Mouse (Mus musculus): ENCODE measurements around the gene Sdk2. TPM values are rescaled to one million over a fixed set of nuclear protein-coding genes. Genes with fewer than 3 reads are reported as not detected.
A peak's percentile ranks its signal among the peaks of the same experiment; 100 is the strongest.

Gene Sdk2
- polyA plus RNA-seq (2016; fragmentation: Nextera tagmentation; extraction: Ambion mirVana) = 0.66 and 1.1 TPM in 2 replicates

- WGBS = 1% methylated on average over 45 of the region's 52 CpGs
- Histone ChIP-seq H3K4me3 (peak within 1 kb of the TSS; percentile 77), H3K4me1 (peaks cover 54% of the 10 kb centered on the region), H3K27ac (peak within 1 kb of the TSS; percentile 88), H3K9me3 (replicated peaks) (no peaks in the 10 kb centered on the region), H3K36me3 (no peaks in the 10 kb centered on the region), H3K27me3 (ENCODE audit: low read depth, poor library complexity, severe bottlenecking) (peaks cover 92% of the 10 kb centered on the region)
- DNase-seq (ENCODE audit: low spot score) = peak; percentile 82
Observed at GRCm38 (mm10) chr11:114066951-114067762, at the start of gene Sdk2. TSS of gene Sdk2 (minus strand) at chr11:114067046.

GRCm38 (mm10) chr11:114115077-114115476, 48.2 kb upstream of the Sdk2 start:
- no peaks in the 10 kb centered on the region for H3K9me3 ChIP-seq (replicated peaks)
- WGBS = 80% methylated on average over 13 of the region's 13 CpGs
- H3K36me3 ChIP-seq = no peaks in the 10 kb centered on the region
- no peak overlapping the region for H3K27ac ChIP-seq
- no peak overlapping the region for H3K4me3 ChIP-seq
- H3K27me3 ChIP-seq (ENCODE audit: low read depth, poor library complexity, severe bottlenecking) = 0 out of 2 replicates have a peak, but pooled peaks cover 4% of the 10 kb centered on the region
- no peak for DNase-seq (ENCODE audit: low spot score)
- H3K4me1 ChIP-seq = peaks cover 16% of the 10 kb centered on the region

DNA sequence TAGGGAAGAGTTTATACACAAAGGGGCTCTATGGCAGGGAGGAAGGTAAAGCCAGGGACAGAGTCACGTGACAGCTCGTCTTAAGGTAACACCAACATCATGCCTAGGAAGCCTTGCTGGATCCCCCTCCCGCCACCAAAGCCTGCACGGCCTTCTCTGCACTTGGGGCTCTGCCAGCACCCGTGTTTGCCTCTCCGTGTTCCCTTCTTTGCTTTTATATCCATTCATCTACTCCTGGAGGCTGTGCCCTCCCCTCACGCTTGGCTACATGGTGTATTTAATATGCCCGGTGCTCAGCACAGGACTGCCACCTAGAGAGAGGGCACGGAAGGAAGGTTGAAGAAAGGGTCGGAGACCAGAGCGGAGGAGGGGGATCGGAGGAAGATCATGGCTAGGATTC, 47.8 kb upstream of the Sdk2 start:
- 84% methylated on average over 12 of the region's 12 CpGs for WGBS
- DNase-seq (ENCODE audit: low spot score) = no peak
- Histone ChIP-seq H3K4me3 (no peak overlapping the region), H3K36me3 (no peaks in the 10 kb centered on the region), H3K9me3 (replicated peaks) (no peaks in the 10 kb centered on the region), H3K27me3 (ENCODE audit: low read depth, poor library complexity, severe bottlenecking) (0 out of 2 replicates have a peak, but pooled peaks cover 4% of the 10 kb centered on the region), H3K4me1 (peaks cover 13% of the 10 kb centered on the region), H3K27ac (no peak overlapping the region)

GRCm38 (mm10) chr11:114110851-114111250, 44.0 kb upstream of the Sdk2 start:
- 67% methylated on average over 3 of the region's 3 CpGs for WGBS
- Histone ChIP-seq H3K27me3 (ENCODE audit: low read depth, poor library complexity, severe bottlenecking) (0 out of 2 replicates have a peak, but pooled peaks cover 4% of the 10 kb centered on the region), H3K9me3 (replicated peaks) (no peaks in the 10 kb centered on the region), H3K36me3 (no peaks in the 10 kb centered on the region), H3K4me3 (no peak overlapping the region), H3K27ac (no peak overlapping the region), H3K4me1 (no peaks in the 10 kb centered on the region)
- DNase-seq (ENCODE audit: low spot score) = no peak

- H3K9me3 ChIP-seq (replicated peaks) = no peaks in the 10 kb centered on the region
- WGBS = 81% methylated on average over 7 of the region's 7 CpGs
Observed at GRCm38 (mm10) chr11:114093636-114094035, 26.8 kb upstream of the Sdk2 start.

GRCm38 (mm10) chr11:114093175-114093574, 26.3 kb upstream of the Sdk2 start:
- H3K27me3 ChIP-seq (ENCODE audit: low read depth, poor library complexity, severe bottlenecking) = no peaks in the 10 kb centered on the region
- no peak for DNase-seq (ENCODE audit: low spot score)
- H3K9me3 ChIP-seq (replicated peaks) = no peaks in the 10 kb centered on the region
- H3K4me1 ChIP-seq = 0 out of 2 replicates have a peak, but pooled peaks cover 2% of the 10 kb centered on the region
- no peak overlapping the region for H3K27ac ChIP-seq
- H3K4me3 ChIP-seq = no peak overlapping the region
- 75% methylated on average over 7 of the region's 7 CpGs for WGBS
- H3K36me3 ChIP-seq = no peaks in the 10 kb centered on the region

More at GRCm38 (mm10) chr11:114093636-114094035, 26.8 kb upstream of the Sdk2 start:
- no peak overlapping the region for H3K27ac ChIP-seq
- no peak overlapping the region for H3K4me3 ChIP-seq
- no peaks in the 10 kb centered on the region for H3K36me3 ChIP-seq
- 0 out of 2 replicates have a peak, but pooled peaks cover 2% of the 10 kb centered on the region for H3K4me1 ChIP-seq
- H3K27me3 ChIP-seq (ENCODE audit: low read depth, poor library complexity, severe bottlenecking) = no peaks in the 10 kb centered on the region
- DNase-seq (ENCODE audit: low spot score) = no peak

DNA sequence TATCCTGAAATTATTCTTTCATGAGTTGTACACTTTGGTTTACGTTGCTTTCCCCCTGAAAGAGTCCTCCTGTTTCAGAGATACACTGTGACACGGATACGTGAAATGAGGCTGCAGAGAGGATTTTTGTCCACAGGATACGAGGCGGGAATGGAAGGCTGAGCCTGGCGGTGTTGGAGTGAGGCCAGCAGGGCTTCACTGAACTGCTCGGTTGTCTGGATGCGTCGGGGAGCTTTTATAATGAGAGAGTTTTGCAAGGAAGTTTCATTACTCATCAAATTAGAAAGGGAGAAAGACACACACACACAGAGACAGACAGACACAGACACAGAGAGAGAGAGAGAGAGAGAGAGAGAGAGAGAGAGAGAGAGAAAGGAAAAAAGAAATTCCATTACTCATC, 13.8 kb upstream of the Sdk2 start:
- no peaks in the 10 kb centered on the region for H3K4me1 ChIP-seq
- 91% methylated on average over 9 of the region's 9 CpGs for WGBS
- H3K9me3 ChIP-seq (replicated peaks) = no peaks in the 10 kb centered on the region
- H3K27ac ChIP-seq = no peak overlapping the region
- DNase-seq (ENCODE audit: low spot score) = no peak
- no peaks in the 10 kb centered on the region for H3K27me3 ChIP-seq (ENCODE audit: low read depth, poor library complexity, severe bottlenecking)
- no peak overlapping the region for H3K4me3 ChIP-seq
- no peaks in the 10 kb centered on the region for H3K36me3 ChIP-seq

DNA sequence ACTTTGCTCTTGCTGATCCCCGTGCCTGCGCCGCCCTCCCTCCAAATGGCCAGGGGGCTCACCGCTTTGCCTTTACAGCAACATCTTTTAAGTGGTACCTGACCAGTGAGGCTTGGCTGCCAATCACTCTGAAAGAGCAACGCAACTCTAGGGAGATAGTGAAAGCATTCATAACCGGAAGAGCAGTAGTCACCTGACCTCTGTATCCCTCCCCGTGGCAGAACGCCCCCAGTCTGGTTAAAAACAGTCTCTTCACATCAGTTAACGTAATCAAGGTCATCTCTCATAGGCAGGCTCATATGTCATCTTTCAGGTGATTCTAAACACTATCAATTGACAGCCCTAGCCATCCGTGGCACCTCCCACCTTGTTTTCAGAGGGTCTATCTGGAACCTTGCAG, 5.8 kb upstream of the Sdk2 start:
- WGBS = 79% methylated on average over 10 of the region's 10 CpGs
- Histone ChIP-seq H3K27me3 (ENCODE audit: low read depth, poor library complexity, severe bottlenecking) (peaks cover 47% of the 10 kb centered on the region), H3K4me1 (peaks cover 12% of the 10 kb centered on the region), H3K36me3 (no peaks in the 10 kb centered on the region), H3K4me3 (no peak overlapping the region), H3K27ac (no peak overlapping the region), H3K9me3 (replicated peaks) (no peaks in the 10 kb centered on the region)
- no peak for DNase-seq (ENCODE audit: low spot score)

GRCm38 (mm10) chr11:114071998-114072397, 5.2 kb upstream of the Sdk2 start:
- H3K27me3 ChIP-seq (ENCODE audit: low read depth, poor library complexity, severe bottlenecking) = peaks cover 53% of the 10 kb centered on the region
- DNase-seq (ENCODE audit: low spot score) = peak; percentile 63
- peaks cover 18% of the 10 kb centered on the region for H3K4me1 ChIP-seq
- 24% methylated on average over 8 of the region's 8 CpGs for WGBS
- no peak overlapping the region for H3K27ac ChIP-seq
- no peaks in the 10 kb centered on the region for H3K9me3 ChIP-seq (replicated peaks)
- H3K36me3 ChIP-seq = no peaks in the 10 kb centered on the region
- no peak overlapping the region for H3K4me3 ChIP-seq

- Histone ChIP-seq H3K4me1 (peaks cover 29% of the 10 kb centered on the region), H3K27me3 (ENCODE audit: low read depth, poor library complexity, severe bottlenecking) (peaks cover 64% of the 10 kb centered on the region), H3K9me3 (replicated peaks) (no peaks in the 10 kb centered on the region), H3K27ac (no peak overlapping the region), H3K4me3 (no peak overlapping the region), H3K36me3 (no peaks in the 10 kb centered on the region)
- WGBS = 59% methylated on average over 6 of the region's 6 CpGs
- DNase-seq (ENCODE audit: low spot score) = no peak
Observed at GRCm38 (mm10) chr11:114070881-114071280, 4.0 kb upstream of the Sdk2 start.

DNA sequence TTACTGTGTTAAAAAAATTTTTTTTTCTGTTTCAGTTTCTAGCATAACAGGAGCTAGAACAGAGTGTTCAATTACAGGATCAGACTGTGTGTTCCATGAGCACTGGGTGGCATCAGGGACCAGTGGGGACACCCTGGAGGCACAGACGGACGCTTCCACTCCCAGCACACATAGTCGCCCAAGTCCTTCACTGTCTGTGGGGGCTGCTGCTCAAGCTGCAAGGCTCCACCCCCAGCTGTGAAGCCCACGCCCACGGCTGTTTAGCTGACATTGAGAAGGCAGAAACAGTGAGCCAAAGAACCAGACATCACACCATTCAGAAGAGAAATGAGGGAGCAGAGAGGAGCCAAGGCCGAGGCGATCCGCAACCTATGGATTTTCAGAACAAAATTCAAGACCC, 3.3 kb upstream of the Sdk2 start:
- Histone ChIP-seq H3K27me3 (ENCODE audit: low read depth, poor library complexity, severe bottlenecking) (peaks cover 72% of the 10 kb centered on the region), H3K4me1 (peaks cover 36% of the 10 kb centered on the region), H3K9me3 (replicated peaks) (no peaks in the 10 kb centered on the region), H3K27ac (no peak overlapping the region), H3K4me3 (no peak overlapping the region), H3K36me3 (no peaks in the 10 kb centered on the region)
- 70% methylated on average over 8 of the region's 8 CpGs for WGBS
- DNase-seq (ENCODE audit: low spot score) = no peak

DNA sequence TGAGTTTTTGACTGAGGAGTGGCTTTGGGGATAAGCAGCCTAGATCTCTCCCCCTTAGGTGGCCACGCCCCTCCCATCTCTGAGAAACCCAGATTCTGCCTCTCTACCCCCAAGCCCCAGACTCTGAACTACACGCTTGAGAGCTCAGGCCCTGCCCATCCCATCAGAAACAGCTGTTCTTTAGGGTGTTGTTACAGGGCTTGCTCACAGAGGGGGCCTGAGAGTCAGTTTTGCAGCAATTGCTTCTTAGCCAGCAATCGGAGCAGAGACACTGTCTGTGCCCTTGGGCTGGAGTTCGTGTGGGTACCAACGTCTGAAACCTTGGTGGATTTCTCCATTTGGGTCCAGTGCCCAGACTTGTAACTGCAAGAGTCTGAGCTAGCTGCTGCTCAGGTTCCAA, 1.5 kb upstream of the Sdk2 start:
- Histone ChIP-seq H3K4me1 (peaks cover 50% of the 10 kb centered on the region), H3K36me3 (no peaks in the 10 kb centered on the region), H3K4me3 (no peak overlapping the region), H3K27me3 (ENCODE audit: low read depth, poor library complexity, severe bottlenecking) (peaks cover 89% of the 10 kb centered on the region), H3K27ac (peak overlapping the region; percentile 32; the same call in 1 of the 2 replicates), H3K9me3 (replicated peaks) (no peaks in the 10 kb centered on the region)
- WGBS = 5% methylated on average over 5 of the region's 5 CpGs
- DNase-seq (ENCODE audit: low spot score) = peak; percentile 66

DNA sequence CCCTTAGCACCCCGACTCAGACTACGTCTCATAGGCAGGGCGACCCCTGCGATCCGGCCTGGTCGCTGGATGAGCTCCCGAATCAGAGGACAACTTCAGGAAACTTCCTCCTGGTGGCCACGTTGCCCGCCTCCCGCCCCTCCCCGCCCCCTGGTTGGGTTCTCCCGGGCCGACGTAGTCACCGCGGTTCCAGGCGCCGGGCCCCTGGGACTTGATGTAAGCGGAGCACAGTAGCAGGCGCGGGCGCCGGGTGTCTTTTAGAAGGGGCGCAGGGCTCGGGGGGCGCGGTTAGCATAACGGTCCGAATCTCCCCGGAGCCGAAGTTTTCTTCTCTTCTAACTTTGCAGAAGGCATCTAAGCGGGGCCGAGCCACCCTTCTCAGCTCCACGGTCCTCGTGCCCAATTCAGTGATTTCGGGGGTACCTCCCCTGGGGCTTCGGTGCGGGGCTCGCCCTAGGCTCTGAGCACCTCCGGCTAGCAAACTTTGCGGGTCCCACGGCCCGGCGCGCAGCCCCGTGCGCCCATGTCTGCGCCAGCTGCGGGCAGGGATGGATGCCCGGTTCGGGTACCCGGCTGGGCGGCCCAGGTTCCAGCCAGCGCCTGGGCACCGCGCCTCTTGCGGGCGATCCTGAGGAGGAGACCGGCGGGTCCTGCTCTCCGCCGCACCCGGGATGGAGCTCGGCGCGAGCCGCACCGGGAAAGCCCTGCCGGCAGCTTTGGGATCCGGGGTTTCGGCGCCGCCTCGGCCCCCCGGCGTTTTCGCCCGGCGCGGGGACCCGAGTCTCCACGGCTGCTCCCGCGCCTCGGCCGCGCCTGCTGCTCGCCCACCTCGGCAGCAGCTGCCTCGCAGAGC, 522 bp downstream of the Sdk2 start:
- Histone ChIP-seq H3K9me3 (replicated peaks) (no peaks in the 10 kb centered on the region), H3K27ac (peak overlapping the region; percentile 88), H3K4me3 (peak overlapping the region; percentile 77), H3K36me3 (no peaks in the 10 kb centered on the region), H3K27me3 (ENCODE audit: low read depth, poor library complexity, severe bottlenecking) (peaks cover 95% of the 10 kb centered on the region), H3K4me1 (peaks cover 63% of the 10 kb centered on the region)
- WGBS = under 1% methylated on average over 90 of the region's 90 CpGs
- peak; percentile 75 for DNase-seq (ENCODE audit: low spot score)
